Mouse (Mus musculus) spleen, postnatal 14 days (tissue): ENCODE data around the gene Tlr13.

ENCODE experiments used
- DNase-seq, 2 experiments: peaks; one replicate each; pipeline ENCODE4 v3.0.0; 2021 to 2022; ENCODE audit warnings: low spot score in 2 of 2

Tlr13 gene

DNA sequence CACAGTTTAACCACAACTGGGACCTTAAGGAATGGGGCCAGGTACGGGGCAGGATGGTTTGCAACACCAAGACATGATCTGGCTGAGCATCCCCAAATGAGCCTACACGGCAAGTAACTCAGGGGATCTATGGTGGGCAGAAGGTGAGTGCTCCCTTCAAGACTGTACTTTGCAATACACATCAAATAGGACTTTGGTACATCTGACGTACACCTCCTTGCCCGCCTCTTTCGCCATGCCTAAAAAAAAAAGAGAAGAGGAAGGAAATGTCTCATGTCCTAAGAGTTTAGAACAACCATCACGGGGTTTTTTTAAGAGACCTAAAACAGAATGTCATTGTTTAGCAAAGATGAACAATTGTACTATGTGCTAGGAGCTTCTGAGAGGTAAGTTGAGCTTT is at the start of gene Tlr13:
Gene Tlr13 (plus strand): TSS at position 269 of the 400 bp plus-strand sequence.
- no peak for DNase-seq

GRCm38 (mm10) chrX:106105464-106105863 is 37.5 kb upstream of the Tlr13 start:
- DNase-seq, result peak in 1 of 2 experiments; percentile 6

- DNase-seq, result no peak
These were observed 29.1 kb upstream of the Tlr13 start for GRCm38 (mm10) chrX:106113881-106114280.

GRCm38 (mm10) chrX:106114674-106115073 is 28.3 kb upstream of the Tlr13 start:
- DNase-seq, result no peak

DNA sequence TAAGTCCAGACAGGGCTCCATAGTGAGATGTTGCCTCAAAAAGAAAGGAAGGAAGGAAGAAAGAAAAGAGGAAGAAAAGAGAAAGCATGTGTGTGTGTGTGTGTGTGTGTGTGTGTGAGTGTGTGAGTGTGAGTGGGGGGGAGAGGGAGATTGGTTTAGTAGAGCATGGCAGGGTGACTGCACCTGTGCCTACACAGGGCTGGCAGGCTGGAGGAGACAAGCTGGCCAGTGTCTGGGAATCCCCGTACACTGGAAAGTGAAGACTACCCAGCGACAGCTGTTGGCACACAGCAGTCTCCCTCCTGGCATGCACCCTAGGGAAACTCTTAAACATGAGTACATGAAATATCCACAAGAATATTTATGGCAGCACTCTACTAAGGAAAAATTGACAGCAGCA is 20.2 kb upstream of the Tlr13 start:
- DNase-seq, result no peak

DNA sequence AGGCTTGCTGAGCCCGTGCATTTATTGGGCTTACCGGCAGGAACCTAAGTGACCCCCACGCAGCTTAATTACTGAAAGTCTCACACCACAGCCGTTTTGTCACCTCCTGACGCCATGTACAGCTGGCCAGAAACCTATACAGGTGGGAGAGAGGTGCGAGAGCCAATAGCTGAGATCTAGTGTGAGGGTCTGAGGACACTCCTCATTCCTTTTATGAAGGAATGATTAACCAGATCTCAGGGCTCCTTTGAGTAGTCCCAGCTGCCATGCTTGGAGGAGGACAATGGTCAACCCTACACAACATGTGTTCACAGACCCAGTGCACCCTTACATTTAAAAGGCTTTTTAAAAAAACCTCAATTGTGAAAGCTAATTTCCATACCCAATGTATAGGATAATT is 14.7 kb upstream of the Tlr13 start:
- DNase-seq, result no peak

- no peak for DNase-seq
These were observed 13.1 kb upstream of the Tlr13 start for GRCm38 (mm10) chrX:106129877-106130276.

- no peak for DNase-seq
These were observed 8.1 kb upstream of the Tlr13 start for GRCm38 (mm10) chrX:106134916-106135315.

- DNase-seq, result no peak
These were observed 7.5 kb upstream of the Tlr13 start for GRCm38 (mm10) chrX:106135484-106135883.

GRCm38 (mm10) chrX:106135916-106136575 is 7.0 kb upstream of the Tlr13 start:
- no peak for DNase-seq

DNA sequence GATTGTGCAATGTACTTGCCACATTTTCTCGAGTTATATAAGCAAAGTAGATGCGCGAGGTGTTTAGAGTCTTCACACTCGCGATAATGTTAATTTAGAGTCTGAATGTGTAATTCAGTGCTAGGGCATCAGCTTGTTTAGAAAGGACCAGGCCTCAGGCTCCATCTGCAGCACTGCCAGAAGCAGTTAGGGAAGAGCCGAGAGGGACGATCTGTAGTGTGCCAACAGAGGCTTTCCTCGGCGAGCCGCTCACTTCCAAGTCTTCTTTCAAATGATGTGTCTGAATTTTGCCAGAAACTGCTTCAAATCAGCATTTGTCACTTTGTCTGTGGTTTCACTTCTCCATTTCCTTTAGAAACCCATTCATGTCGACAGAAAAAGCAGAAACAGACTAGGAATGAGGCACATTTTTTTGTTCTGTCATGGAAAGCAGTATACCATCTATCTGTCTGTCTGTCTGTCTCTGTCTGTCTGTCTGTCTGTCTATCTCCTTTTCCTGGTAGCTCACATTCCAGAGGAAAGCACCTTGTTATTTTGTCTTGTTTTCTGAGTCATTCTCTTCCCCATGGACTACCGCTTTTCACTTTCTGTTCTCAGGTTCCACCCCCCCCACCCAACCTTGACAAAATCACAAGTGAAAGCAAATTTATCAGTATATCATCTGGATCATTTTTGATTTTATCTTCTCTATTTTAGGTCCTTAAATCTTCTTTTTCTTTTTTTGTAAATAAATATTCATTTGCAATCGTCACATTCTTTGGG is 3.5 kb upstream of the Tlr13 start:
- DNase-seq, result no peak

DNA sequence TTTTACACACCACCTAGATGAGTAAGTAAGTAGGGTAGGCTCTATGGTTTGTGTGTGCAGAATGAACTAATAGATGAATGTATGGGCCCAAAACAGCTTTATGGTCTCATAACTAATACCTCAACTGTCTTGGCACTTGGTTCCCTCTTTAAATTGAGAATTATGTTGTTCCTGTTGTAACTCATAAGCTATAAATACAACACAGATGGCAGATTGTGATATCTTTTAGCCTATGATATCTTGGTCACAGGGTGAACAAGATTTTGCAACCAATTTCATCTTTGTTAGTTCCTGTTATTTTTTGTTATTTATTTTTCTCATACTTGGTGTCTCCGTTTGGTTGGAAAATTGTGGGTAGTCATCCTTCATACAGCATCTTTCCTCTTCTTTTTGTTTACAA is 5.2 kb downstream of the Tlr13 start:
- DNase-seq, result no peak

GRCm38 (mm10) chrX:106149460-106149859 is 6.5 kb downstream of the Tlr13 start:
- DNase-seq, result no peak

- no peak for DNase-seq
These were observed 11.2 kb downstream of the Tlr13 start for GRCm38 (mm10) chrX:106154180-106154586.

- no peak for DNase-seq
These were observed 12.9 kb downstream of the Tlr13 start for GRCm38 (mm10) chrX:106155892-106156291.

DNA sequence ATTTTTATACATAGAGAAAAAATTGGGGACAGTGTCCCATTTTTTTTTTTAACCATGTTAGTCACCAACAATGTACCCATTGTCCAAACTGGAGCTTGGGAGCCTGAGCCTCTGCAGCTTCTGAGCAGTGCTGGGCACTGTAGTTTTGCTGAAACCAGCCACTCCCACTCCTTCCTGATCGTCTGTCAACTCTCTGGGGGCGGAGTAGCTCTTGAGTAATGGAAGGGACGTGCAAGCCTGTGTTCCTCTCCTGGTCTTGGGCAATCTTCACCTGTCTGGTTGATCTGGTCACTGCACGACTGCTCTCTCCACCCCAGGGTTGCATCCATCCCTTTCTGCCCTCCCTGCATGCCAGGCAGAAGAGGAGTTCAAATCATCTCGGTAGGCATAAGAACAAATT is 21.0 kb downstream of the Tlr13 start:
- no peak for DNase-seq

- DNase-seq, result no peak
These were observed 21.6 kb downstream of the Tlr13 start for GRCm38 (mm10) chrX:106164555-106164954.

GRCm38 (mm10) chrX:106165089-106165488 is 22.1 kb downstream of the Tlr13 start:
- DNase-seq, result no peak

- peak; percentile 35 to 53 for DNase-seq
These were observed 28.3 kb downstream of the Tlr13 start for GRCm38 (mm10) chrX:106171106-106171852.

DNA sequence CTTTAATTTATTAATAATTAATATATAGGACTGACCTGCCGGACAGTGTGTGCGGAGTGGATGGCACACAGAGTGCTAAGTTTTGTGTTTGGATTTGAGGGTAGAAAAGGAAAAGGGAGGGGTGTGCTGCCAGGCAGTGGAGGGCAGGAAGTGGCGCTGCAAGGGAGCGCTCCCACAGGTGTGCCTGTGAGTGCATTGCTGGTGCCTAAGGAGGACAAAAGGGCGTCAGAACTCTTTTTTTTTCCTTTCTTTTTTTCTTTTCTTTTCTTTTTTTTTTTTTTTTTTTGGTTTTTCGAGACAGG is 28.8 kb downstream of the Tlr13 start:
- no peak for DNase-seq

- no peak for DNase-seq
These were observed 33.3 kb downstream of the Tlr13 start for GRCm38 (mm10) chrX:106176331-106176730.

- no peak for DNase-seq
These were observed 41.3 kb downstream of the Tlr13 start for GRCm38 (mm10) chrX:106184279-106184678.

DNA sequence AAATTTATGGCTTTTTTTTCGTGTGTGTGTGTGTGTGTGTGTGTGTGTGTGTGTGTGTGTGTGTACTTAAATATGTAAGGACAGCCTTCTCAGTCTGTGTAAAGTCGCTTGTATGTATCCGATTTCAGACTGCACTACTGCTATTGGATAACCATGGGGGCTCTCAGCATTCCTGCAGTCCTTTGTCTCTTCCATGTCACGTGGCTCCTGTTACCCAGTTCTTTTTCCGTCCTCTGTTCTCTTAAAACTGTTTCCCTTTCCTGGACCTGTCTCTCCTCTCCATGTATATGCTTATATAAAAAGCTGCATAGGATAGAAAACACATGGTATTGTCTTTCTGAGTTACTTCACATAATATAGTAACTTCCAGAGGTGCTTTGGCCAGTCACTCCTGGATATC is 42.7 kb downstream of the Tlr13 start:
- DNase-seq, result no peak
